Mouse (Mus musculus): ENCODE data around the gene Grn.

The Grn gene

DNA sequence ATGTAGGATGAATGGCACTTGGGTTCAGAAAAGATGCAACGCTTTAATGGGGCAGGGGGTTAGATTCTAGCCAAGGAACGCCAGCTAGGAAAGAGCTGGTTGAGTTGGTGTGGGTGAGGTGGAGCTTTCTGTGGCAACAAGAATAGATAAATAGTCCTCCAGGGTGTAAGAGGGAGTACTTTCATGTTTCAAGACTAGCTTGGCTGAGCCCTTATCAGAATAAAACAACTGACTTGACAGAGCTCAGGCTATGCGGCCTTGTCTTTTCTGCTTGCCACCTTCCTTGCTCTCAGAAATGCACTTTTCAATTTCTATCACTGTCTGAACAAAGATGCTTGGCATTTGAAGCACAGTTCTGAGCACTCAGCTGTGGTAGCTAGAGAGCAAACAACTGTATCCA, 44.9 kb downstream of the Grn start:
- no peak for DNase-seq (ENCODE audit: low read depth, low spot score)

DNA sequence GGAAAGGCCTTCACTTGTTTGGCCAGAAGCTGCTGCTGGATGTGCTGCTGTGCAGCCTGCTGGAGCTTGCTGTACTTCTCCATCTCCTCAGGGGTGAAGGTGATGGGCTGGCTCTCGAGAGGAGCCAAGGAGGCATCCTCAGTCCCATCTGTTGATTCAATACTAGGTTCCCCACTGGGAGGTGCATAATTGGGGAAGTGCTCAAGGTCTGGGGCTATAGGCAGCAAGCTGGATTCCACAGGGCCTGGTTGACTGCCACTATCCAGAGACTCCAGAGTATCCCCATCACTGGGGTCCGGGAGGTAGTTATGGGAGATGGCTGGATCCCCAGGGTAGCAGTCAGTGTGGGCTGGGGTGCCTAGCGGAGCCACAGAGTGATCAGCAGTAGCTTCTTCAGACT, 48.6 kb downstream of the Grn start:
- DNase-seq (ENCODE audit: low read depth, low spot score): peak; percentile 23

DNA sequence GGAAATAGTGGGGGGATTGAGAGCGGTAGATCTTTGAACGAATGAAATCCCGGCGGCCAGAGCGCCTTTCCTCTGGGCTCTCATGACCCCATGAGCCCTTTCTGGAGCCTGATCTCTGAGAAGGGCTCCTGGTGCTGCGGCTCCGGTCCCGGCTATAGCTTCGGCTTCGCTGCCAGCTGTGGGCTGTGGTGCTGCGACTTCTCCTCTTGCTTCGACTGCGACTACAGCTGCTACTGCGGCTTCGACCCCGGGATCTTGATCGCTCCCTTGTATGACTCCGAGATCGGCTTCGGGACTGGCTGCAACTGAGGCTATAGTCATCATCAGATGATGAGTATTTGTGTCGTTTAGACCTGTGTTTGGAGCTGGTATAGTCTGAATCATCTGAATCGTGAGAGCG, 49.5 kb downstream of the Grn start:
- no peak for DNase-seq (ENCODE audit: low read depth, low spot score)

DNA sequence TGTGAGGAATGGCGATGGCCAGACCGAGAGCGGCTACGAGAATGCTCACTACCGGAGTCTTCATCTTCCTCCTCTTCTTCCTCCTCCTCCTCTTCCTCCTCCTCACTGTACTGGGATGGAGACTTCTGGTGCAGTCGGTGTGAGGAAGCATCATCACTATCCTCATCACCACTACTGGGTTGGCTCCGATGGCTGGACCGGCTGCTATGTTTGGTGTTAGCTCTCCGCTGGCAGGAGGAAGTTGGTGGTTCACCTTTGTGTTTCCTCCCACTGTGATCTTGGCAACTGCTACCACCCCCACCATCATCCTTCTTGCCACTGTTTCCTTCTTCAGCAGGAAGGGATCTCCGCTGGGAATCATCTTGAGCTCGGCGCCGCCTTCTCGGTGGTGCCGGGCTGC, 50.0 kb downstream of the Grn start:
- DNase-seq (ENCODE audit: low read depth, low spot score): no peak

DNA sequence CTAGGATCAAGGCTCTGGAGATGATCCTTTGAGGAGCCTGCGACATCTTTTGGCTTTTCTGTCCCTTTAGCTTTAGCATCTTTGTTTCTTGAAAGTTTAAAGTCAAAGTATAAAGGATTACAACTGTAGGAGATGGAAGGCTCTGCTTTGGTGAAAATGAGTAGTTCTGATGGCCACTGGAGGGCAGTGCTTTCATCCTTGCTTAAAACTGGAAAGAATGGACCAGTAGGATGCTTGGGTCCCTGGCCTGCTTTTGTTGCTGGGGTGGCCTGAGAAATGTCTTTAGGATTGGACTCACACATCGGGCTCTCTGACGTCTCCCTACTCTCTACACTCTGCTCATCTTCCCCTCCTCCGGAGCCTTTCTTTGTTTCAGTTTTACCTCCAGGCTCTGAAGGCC, 50.8 kb downstream of the Grn start:
- DNase-seq (ENCODE audit: low read depth, low spot score): peak; percentile 27

DNA sequence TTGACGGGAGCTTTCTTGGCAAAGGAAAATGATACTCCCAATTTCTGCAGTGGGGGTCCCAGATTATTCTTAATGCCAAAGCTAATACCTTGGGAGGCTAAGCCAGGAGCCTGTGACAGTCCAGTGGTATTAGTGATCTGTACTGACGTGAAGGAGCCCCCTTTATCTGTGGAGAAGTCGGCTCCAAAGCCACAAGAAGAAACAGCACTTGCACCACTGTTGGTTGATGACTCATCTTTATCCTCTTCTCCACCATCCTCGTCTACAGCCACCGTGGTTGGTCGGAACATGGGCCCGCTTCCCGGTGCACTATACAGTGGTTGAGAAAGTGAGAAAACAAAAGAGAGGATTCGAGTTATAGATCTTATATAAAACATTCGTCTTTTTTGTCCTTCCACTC, 51.7 kb downstream of the Grn start:
- DNase-seq (ENCODE audit: low read depth, low spot score): no peak

All from R1 (cell line).